Mouse (Mus musculus): Measurements from ENCODE around the gene Mpzl2. TPM values are rescaled to one million over a fixed set of nuclear protein-coding genes. Genes with fewer than 3 reads are reported as not detected.

The Mpzl2 gene
- total RNA-seq, 2 experiments from 2014 or later: 1.2 to 1.9 TPM

DNA sequence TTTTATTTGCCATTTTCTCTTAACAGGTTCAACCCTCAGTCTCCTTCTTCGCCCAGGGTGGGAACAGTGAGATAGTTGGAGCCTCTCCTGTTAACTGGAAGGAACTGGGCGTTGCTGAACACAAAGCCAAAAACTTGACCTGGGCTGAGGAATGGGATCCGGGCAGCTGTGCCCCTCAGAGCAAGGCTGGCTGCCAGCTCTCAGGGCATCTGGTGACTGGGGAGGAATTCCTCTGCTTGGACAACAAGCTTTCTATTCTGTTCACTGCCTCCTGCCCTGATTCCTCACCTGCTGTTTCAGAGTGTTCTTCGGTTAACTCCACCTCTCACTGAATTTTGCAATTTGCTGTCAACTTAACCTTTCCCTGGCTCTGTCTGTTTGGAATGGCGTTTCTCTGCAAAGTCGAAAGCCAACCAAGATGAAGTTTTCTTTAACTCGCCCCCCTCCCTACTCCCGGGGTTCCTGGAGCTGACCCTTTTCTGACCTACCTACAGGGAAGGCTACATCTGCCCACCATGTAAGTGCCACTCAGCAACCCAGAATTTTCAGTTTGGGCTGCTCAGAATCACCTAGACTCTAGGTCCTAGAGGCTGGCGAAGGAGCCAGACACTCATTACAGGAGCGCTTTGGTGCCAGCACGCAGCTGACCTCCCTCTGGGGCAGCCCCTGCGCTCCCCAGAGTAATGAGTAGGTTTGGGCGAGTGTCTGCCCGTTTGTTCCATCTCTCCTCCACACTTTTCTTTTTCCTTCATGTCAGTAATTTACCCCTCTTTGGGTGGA is 657 bp downstream of the Mpzl2 start:
- no peak for DNase-seq (ENCODE audit: extremely low spot score in 1 of 2, low spot score in 2 of 2)

DNA sequence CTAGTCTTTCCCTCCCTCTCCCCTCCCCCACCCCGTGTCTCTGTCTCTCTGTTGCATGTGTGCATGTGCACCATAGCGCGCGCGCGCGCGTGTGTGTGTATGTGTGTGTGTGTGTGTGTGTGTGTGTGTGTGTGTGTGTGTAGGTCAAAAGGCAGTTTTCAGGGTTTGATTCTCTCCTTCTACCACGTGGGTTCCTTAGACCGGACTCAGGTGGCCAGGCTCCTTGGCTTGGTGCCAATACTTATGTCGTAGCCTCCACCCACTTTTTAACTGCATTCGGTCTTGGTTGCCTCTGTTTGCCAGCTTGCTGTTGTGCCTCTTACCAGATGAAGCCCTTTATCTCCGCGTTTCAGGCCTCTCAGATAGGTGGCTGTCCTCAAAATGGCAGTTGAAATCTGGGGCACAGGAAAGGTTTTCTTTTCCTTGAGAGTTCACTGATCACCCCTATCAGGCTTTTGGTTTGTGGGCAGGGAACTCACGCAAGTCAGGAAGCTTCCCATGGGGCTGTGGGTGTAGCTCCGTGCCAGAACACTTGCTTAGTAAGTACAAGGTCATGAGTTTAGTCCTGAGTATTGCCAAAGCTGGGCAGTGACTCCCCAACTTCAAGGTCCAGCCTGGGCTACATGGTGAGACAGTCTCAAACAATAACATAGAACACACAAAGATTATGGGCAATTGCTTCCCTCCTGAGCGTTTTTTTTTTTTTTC is 1.7 kb downstream of the Mpzl2 start:
- TF ChIP-seq CTCF (IDR thresholded peaks at IDR 0.05): no peak
- DNase-seq (ENCODE audit: extremely low spot score in 1 of 2, low spot score in 2 of 2): no peak
- intact Hi-C loops (cut with DNase I): no loop called here
- H3K4me3 ChIP-seq: no peak overlapping the region
- no peak overlapping the region for H3K27ac ChIP-seq

More for the DNA sequence above, 657 bp downstream of the Mpzl2 start:
- Histone ChIP-seq H3K27ac (no peak overlapping the region), H3K4me3 (no peak overlapping the region)
- TF ChIP-seq CTCF (IDR thresholded peaks at IDR 0.05): no peak
- intact Hi-C loops (cut with DNase I): no loop called here

DNA sequence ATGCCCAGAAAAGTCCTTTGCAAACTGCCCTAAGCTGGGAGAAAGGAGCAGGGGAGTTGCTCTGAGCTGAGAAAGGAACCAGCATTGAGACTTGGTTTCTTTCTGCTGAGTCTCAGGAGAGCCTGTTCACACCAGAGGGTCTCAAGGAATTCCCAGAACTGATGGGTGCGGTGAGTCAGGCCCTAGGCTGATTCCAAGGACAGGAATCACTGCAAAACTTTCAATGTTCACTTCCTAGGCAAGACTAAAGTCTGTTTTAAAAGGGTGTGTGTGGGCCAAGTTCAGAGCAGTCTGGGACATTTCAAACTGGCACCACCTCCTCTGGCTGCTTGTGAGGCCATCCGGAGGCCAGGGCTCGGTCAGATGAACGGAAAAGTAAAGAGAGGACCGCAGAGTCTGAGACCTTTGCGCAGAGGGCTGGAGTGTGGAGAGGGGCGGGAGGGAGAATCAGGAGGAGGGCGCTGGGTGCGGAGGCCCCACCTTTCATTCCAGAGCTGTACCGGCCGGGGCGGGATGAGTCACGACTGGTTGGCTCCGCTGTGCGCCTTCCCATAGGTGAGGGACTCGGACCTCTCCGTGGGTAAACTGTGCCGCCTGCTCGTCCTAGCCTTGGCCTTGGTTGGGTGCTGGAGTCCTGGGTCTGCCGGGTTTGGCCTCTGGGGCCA is 2.6 kb downstream of the Mpzl2 start:
- Histone ChIP-seq H3K4me3 (no peak overlapping the region), H3K27ac (no peak overlapping the region)
- intact Hi-C loops (cut with DNase I): no loop called here
- peak in 1 of 2 experiments; percentile 9 for DNase-seq (ENCODE audit: extremely low spot score in 1 of 2, low spot score in 2 of 2)
- TF ChIP-seq CTCF (IDR thresholded peaks at IDR 0.05): no peak

DNA sequence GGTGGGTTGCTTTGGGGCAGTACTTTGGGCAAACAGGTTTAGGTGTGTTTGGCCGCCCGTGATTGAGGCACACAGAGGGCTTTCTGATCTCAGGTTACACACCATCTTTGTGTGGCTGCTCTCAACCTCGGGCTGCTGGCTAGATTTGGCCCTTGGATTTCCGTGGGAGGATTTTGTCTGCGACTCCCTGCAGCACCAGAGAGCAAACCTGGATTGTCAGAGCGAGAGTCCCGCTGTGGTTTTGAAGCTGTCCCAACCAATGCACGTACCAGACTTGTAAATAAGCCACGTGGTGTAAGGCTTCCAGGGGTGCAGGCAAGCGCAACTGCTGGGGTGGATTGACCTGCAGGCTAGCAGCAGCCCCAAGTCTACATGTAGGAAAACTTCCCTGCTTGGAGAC is 3.3 kb downstream of the Mpzl2 start:
- no peak overlapping the region for H3K4me3 ChIP-seq
- no peak for DNase-seq (ENCODE audit: extremely low spot score in 1 of 2, low spot score in 2 of 2)

DNA sequence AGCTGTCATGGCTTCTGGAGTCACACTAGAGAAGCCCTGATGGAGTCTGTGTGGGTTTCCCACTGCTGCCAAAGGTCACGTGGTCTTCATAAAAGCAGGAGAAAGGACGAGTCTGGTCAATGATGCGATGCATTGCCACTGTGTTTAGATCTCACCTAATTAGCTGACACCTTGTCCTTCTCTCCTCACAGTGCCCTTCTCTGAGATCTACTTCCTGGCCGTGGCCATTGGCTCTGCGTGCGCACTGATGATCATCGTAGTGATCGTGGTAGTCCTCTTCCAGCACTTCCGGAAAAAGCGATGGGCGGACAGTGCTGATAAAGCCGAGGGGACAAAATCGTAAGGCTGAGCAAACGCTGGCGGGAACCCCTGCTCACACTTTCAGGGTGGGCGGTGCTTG is 7.4 kb downstream of the Mpzl2 start:
- TF ChIP-seq CTCF (IDR thresholded peaks at IDR 0.05): no peak
- intact Hi-C loops (cut with DNase I): no loop called here
- no peak for DNase-seq (ENCODE audit: extremely low spot score in 1 of 2, low spot score in 2 of 2)
- Histone ChIP-seq H3K27ac (no peak overlapping the region), H3K4me3 (no peak overlapping the region)

More for the DNA sequence above, 3.3 kb downstream of the Mpzl2 start:
- no peak for TF ChIP-seq CTCF (IDR thresholded peaks at IDR 0.05)
- intact Hi-C loops (cut with DNase I): no loop called here
- no peak overlapping the region for H3K27ac ChIP-seq

DNA sequence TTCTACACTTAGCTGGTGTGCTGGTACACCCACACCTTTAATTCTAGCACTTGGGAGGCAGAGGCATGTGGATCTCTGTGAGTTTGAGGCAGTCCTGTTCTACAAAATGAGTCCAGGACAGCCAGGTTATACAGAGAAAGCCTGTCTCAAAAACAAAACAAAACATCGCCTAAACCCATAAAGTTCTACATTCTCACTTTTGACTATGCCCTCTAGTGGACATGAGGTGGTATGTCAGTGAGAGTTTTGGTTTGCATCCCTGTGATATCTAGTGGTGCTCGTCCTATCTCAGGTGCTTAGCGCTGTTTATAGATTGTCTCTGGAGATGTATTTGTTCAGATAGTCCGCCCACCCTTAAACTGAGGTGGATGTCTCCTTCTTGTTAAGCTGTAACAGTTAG is 8.9 kb downstream of the Mpzl2 start:
- intact Hi-C loops (cut with DNase I): no loop called here
- no peak overlapping the region for H3K4me3 ChIP-seq
- TF ChIP-seq CTCF (IDR thresholded peaks at IDR 0.05): peak; percentile 93
- H3K27ac ChIP-seq: no peak overlapping the region
- DNase-seq (ENCODE audit: extremely low spot score in 1 of 2, low spot score in 2 of 2): peak in 1 of 2 experiments; percentile 11

DNA sequence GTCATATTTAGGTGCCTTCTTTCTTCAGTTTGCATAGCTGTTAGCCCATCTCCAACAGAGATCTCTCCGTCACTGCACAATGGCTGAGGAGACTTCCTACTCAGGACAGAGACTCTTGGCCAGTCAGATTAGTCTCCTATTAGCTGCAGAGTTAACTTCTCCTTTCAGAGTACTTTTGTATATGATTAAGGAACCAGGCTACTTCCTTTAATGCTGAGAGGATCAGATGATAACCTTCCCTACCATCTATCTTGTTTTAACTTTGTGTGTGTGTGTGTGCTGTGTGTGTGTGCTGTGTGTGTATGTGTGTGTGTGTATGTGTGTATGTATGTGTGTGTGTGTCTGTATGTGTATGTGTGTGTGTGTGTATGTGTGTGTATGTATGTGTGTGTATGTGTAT is 10.1 kb downstream of the Mpzl2 start:
- TF ChIP-seq CTCF (IDR thresholded peaks at IDR 0.05): no peak
- intact Hi-C loops (cut with DNase I): no loop called here
- DNase-seq (ENCODE audit: extremely low spot score in 1 of 2, low spot score in 2 of 2): no peak
- no peak overlapping the region for H3K4me3 ChIP-seq
- H3K27ac ChIP-seq: no peak overlapping the region

DNA sequence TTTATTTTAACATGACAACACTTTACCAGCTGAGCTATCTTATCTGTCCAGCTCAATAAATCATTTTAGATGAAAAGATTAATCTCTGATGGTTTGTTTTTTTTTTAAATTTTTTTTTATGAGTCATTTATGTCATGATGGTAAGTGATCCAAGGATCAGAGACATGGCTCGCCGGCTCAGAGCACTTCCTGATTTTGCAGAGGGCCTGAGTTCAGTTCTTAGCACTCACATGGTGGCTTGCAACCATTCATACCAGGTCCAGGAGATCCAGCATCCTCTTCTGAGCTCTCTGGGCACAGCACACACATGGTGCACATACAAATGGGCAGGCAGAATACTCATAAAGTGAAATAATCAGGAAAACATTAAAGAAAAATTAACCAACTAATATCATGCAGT is 10.7 kb downstream of the Mpzl2 start:
- TF ChIP-seq CTCF (IDR thresholded peaks at IDR 0.05): no peak
- intact Hi-C loops (cut with DNase I): no loop called here
- Histone ChIP-seq H3K27ac (no peak overlapping the region), H3K4me3 (no peak overlapping the region)
- DNase-seq (ENCODE audit: extremely low spot score in 1 of 2, low spot score in 2 of 2): no peak

DNA sequence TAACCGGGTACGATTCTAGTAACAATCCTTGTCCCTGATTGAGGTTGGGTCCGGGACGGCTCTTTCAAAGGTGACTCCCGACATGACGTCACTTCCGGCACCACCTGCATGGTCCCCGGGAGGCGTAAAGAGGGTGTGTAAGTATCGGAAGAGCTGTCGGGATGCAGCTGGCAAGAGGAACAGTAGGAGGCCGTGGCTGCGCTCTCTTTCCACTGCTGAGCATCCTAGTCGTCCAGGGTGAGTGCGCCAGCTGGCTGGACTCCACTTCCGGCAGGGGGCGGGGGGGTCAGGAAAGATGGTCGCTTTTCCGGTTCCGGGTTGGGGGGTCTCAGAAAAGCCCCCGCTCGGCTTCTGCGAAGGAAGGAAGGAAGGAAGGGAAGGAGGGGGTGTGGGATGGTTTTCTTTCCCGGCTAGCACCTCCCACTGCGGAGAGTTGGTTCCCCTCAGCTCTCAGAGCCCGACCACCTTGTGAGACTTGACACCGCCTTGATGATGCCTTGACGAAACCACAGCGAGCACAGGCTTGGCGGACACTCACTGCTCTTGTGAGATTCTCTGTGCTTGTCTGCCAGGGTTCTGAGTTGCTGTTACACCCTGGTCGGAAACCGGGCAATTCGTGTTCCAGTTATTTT is 15.6 kb downstream of the Mpzl2 start, which contains the start of gene Mpzl3:
Gene Mpzl3, plus strand, starts transcription at position 105 of the 632 bp plus-strand sequence.
- DNase-seq (ENCODE audit: extremely low spot score in 1 of 2, low spot score in 2 of 2): peak; percentile 83 to 85
- intact Hi-C loops (cut with DNase I): loop anchor here (2.0 kb wide), 3 partner anchors 64 to 90 kb away; partner anchors contain the start of gene Ube4a
- peak within 1 kb of the TSS; percentile 98 for H3K27ac ChIP-seq
- TF ChIP-seq CTCF (IDR thresholded peaks at IDR 0.05): no peak
- H3K4me3 ChIP-seq: peak within 1 kb of the TSS; percentile 88

DNA sequence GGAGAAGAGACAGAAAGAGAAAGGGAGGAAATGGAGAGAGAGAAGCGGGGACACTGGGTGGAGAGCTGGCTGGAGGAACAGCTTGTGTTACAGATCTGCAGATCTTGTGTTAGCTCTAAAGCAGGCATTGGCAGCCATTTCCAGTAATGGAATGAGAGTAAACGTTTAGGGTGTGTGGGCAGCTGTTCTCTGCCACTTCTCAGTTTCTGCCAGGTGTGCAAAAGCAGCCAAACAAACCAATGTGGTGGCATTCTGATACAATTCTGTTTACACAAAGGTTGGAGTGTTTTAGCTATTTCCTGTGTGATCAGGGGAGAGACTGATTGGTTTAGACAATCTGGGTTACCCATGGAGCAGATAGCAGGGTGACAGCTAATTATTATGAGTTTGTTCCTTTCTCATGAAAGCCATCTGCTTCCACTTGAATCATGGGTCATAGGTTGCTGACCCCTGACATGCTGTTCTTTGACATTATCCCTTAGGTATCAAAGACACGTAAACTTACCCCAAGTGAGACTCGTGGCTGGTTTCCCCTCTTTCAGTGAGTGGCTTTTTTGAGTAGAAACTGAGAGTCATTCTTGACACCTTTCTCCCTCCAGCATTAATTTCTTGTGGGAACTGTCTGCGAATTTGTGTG is 18.8 kb downstream of the Mpzl2 start:
- no peak for DNase-seq (ENCODE audit: extremely low spot score in 1 of 2, low spot score in 2 of 2)
- no peak overlapping the region for H3K27ac ChIP-seq
- no peak overlapping the region for H3K4me3 ChIP-seq
- no peak for TF ChIP-seq CTCF (IDR thresholded peaks at IDR 0.05)
- intact Hi-C loops (cut with DNase I): no loop called here

DNA sequence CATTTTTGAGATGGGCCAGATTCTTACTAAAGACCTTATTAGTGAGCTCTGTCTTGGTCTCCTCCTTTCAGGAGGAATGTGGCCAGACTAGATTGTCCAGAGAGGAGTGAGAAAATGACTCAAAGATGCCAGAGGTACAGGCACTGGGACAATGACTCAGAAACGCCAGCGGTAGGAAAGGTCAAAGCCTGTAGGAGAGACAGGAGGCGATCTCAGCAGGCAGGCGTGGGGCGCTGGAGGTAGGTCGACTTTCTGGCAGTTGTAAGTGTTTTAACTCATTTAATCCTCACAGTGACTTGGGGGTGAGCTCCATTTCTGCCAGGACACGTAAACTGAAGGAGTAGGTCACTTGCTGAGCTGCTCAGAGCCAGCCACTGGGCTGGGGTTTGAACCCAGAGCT is 20.6 kb downstream of the Mpzl2 start:
- no peak for TF ChIP-seq CTCF (IDR thresholded peaks at IDR 0.05)
- no peak overlapping the region for H3K27ac ChIP-seq
- H3K4me3 ChIP-seq: no peak overlapping the region
- no peak for DNase-seq (ENCODE audit: extremely low spot score in 1 of 2, low spot score in 2 of 2)
- intact Hi-C loops (cut with DNase I): no loop called here
